In genomic region chr10:121996500-121996899, GRCm38 (mm10) we compare ENCODE assay signal across 20 mouse cellular contexts. TPM values are rescaled to one million over a fixed set of nuclear protein-coding genes. Genes with fewer than 3 reads are reported as not detected.
DNase-seq lines count a peak whose midpoint lies in the region; ATAC-seq and TF ChIP-seq lines count a peak whose summit lies in the region.
"Had no signal": no experiment of that assay in that cellular context is flagged by ENCODE, and none has a peak within 500 bp of the region (broad histone marks: within the 10 kb centered on the region; RNA-seq: fewer than 3 reads in every experiment).

No protein-coding gene starts in this region.

- no peaks in the 10 kb centered on the region for H3K27me3 ChIP-seq in forebrain, embryonic 15.5 days
- no peaks in the 10 kb centered on the region for H3K27me3 ChIP-seq in forebrain, embryonic 12.5 days
- H3K27me3 ChIP-seq in hindbrain, embryonic 11.5 days (ENCODE audit: control insufficient read depth, insufficient read depth, low read length), result no peaks in the 10 kb centered on the region
- no peaks in the 10 kb centered on the region for H3K27me3 ChIP-seq in midbrain, embryonic 10.5 days (ENCODE audit: low read depth, poor library complexity, severe bottlenecking)
- H3K27me3 ChIP-seq in neural tube, embryonic 12.5 days (replicated peaks), result no peaks in the 10 kb centered on the region
- H3K27me3 ChIP-seq in liver, postnatal 0 days (ENCODE audit: insufficient read depth, low read length), result no peaks in the 10 kb centered on the region
- H3K27me3 ChIP-seq in intestine, postnatal 0 days (replicated peaks; ENCODE audit: control insufficient read depth, insufficient read depth, low read length), result no peaks in the 10 kb centered on the region
- H3K27me3 ChIP-seq: liver, embryonic 15.5 days had no signal

- no peaks in the 10 kb centered on the region for H3K36me3 ChIP-seq in forebrain, embryonic 15.5 days
- H3K36me3 ChIP-seq in forebrain, embryonic 12.5 days (replicated peaks), result no peaks in the 10 kb centered on the region
- H3K36me3 ChIP-seq in hindbrain, embryonic 11.5 days (ENCODE audit: control insufficient read depth, insufficient read depth, low read length), result no peaks in the 10 kb centered on the region
- no peaks in the 10 kb centered on the region for H3K36me3 ChIP-seq in midbrain, embryonic 10.5 days
- no peaks in the 10 kb centered on the region for H3K36me3 ChIP-seq in neural tube, embryonic 12.5 days
- no peaks in the 10 kb centered on the region for H3K36me3 ChIP-seq in liver, postnatal 0 days (replicated peaks; ENCODE audit: insufficient read depth, low read length)
- H3K36me3 ChIP-seq in intestine, postnatal 0 days (ENCODE audit: control insufficient read depth, insufficient read depth), result no peaks in the 10 kb centered on the region
- H3K36me3 ChIP-seq: liver, embryonic 15.5 days had no signal

- no peak overlapping the region for H3K9ac ChIP-seq in forebrain, embryonic 15.5 days (replicated peaks)
- no peak overlapping the region for H3K9ac ChIP-seq in forebrain, embryonic 12.5 days
- H3K9ac ChIP-seq in hindbrain, embryonic 11.5 days (ENCODE audit: low read depth, low read length), result no peak overlapping the region
- no peak overlapping the region for H3K9ac ChIP-seq in neural tube, embryonic 12.5 days
- no peak overlapping the region for H3K9ac ChIP-seq in liver, postnatal 0 days (replicated peaks)
- H3K9ac ChIP-seq in intestine, postnatal 0 days (ENCODE audit: low read depth, low read length), result no peak overlapping the region
- H3K9ac ChIP-seq: liver, embryonic 15.5 days had no signal

- H3K4me1 ChIP-seq in forebrain, embryonic 15.5 days, result peaks cover 7% of the 10 kb centered on the region
- peaks cover 19% of the 10 kb centered on the region for H3K4me1 ChIP-seq in forebrain, embryonic 12.5 days
- H3K4me1 ChIP-seq in hindbrain, embryonic 11.5 days (replicated peaks; ENCODE audit: control insufficient read depth, insufficient read depth, low read length), result no peaks in the 10 kb centered on the region
- peaks cover 70% of the 10 kb centered on the region for H3K4me1 ChIP-seq in midbrain, embryonic 10.5 days
- H3K4me1 ChIP-seq in neural tube, embryonic 12.5 days, result peaks cover 31% of the 10 kb centered on the region
- no peaks in the 10 kb centered on the region for H3K4me1 ChIP-seq in liver, postnatal 0 days (ENCODE audit: insufficient read depth)
- H3K4me1 ChIP-seq in intestine, postnatal 0 days (replicated peaks; ENCODE audit: control insufficient read depth, insufficient read depth, low read length), result no peaks in the 10 kb centered on the region
- H3K4me1 ChIP-seq: megakaryocyte, embryonic 14.5 days had no signal

- no peak for TF ChIP-seq EP300 in liver, postnatal 0 days (IDR thresholded peaks at IDR 0.05; ENCODE audit: low read depth)

- 40% methylated on average over 4 of the region's 4 CpGs for WGBS in forebrain, embryonic 15.5 days
- 41% methylated on average over 4 of the region's 4 CpGs for WGBS in forebrain, embryonic 12.5 days
- WGBS in hindbrain, embryonic 11.5 days, result 36% methylated on average over 4 of the region's 4 CpGs
- WGBS in midbrain, embryonic 10.5 days, result 23% methylated on average over 4 of the region's 4 CpGs
- 27% methylated on average over 4 of the region's 4 CpGs for WGBS in neural tube, embryonic 12.5 days
- 80% methylated on average over 4 of the region's 4 CpGs for WGBS in liver, postnatal 0 days (ENCODE audit: insufficient replicate concordance)
- 78% methylated on average over 4 of the region's 4 CpGs for WGBS in intestine, postnatal 0 days

- DNase-seq in hindbrain, embryonic 11.5 days (ENCODE audit: low spot score), result peak; percentile 60
- peak; percentile 70 for DNase-seq in midbrain, embryonic 10.5 days (ENCODE audit: low spot score)
- no peak for DNase-seq in liver, postnatal 0 days
- no peak for DNase-seq in c-Kit-positive CD71-positive TER-119-positive erythroid progenitor cells, embryonic 14.5 days (ENCODE audit: low spot score)
- DNase-seq: adrenal gland, postnatal 10 days; B cell, adult 2 months; cerebellum, adult 9-11 months; heart, adult 18-20 months; heart, postnatal 4 days; kidney, adult 11 months; kidney, postnatal 14 days; lung, postnatal 14 days; retina, postnatal 1 day; thymus, adult 18-20 months had no signal

- ATAC-seq in forebrain, embryonic 15.5 days (replicated peaks), result no peak
- no peak for ATAC-seq in forebrain, embryonic 12.5 days (ENCODE audit: low FRiP score)
- ATAC-seq in hindbrain, embryonic 11.5 days (ENCODE audit: low FRiP score), result no peak
- ATAC-seq in neural tube, embryonic 12.5 days (ENCODE audit: low FRiP score, low read depth), result 0 out of 2 replicates have a peak, but pooled peaks have one; percentile 49
- ATAC-seq in liver, postnatal 0 days, result no peak
- ATAC-seq in intestine, postnatal 0 days, result no peak

- peak overlapping the region; percentile 19; the same call in 1 of the 2 replicates for H3K27ac ChIP-seq in forebrain, embryonic 15.5 days (replicated peaks)
- H3K27ac ChIP-seq in forebrain, embryonic 12.5 days, result no peak overlapping the region
- no peak overlapping the region for H3K27ac ChIP-seq in hindbrain, embryonic 11.5 days (ENCODE audit: low read depth, low read length)
- peak overlapping the region; percentile 70 for H3K27ac ChIP-seq in midbrain, embryonic 10.5 days (replicated peaks)
- no peak overlapping the region for H3K27ac ChIP-seq in neural tube, embryonic 12.5 days
- H3K27ac ChIP-seq in liver, postnatal 0 days (ENCODE audit: low read depth), result no peak overlapping the region
- H3K27ac ChIP-seq in intestine, postnatal 0 days (ENCODE audit: low read depth, low read length), result no peak overlapping the region
- H3K27ac ChIP-seq: liver, embryonic 15.5 days had no signal

- no peak overlapping the region for H3K4me3 ChIP-seq in forebrain, embryonic 15.5 days
- no peak overlapping the region for H3K4me3 ChIP-seq in forebrain, embryonic 12.5 days (replicated peaks)
- H3K4me3 ChIP-seq in hindbrain, embryonic 11.5 days (ENCODE audit: low read depth, low read length), result no peak overlapping the region
- H3K4me3 ChIP-seq in midbrain, embryonic 10.5 days, result peak overlapping the region; percentile 17; the same call in 1 of the 2 replicates
- H3K4me3 ChIP-seq in neural tube, embryonic 12.5 days, result no peak overlapping the region
- H3K4me3 ChIP-seq in liver, postnatal 0 days (ENCODE audit: low read depth, low read length), result no peak overlapping the region
- no peak overlapping the region for H3K4me3 ChIP-seq in intestine, postnatal 0 days (ENCODE audit: low read depth, low read length)
- H3K4me3 ChIP-seq: liver, embryonic 15.5 days; megakaryocyte, embryonic 14.5 days had no signal

- TF ChIP-seq CTCF in liver, postnatal 0 days (IDR thresholded peaks at IDR 0.05; ENCODE audit: low read depth), result no peak
- TF ChIP-seq CTCF in intestine, postnatal 0 days (IDR thresholded peaks at IDR 0.05; ENCODE audit: low read depth), result no peak

- H3K4me2 ChIP-seq in forebrain, embryonic 15.5 days (replicated peaks), result no peak overlapping the region
- no peak overlapping the region for H3K4me2 ChIP-seq in forebrain, embryonic 12.5 days
- no peak overlapping the region for H3K4me2 ChIP-seq in hindbrain, embryonic 11.5 days (replicated peaks; ENCODE audit: low read depth, low read length)
- H3K4me2 ChIP-seq in neural tube, embryonic 12.5 days (replicated peaks), result no peak overlapping the region
- no peak overlapping the region for H3K4me2 ChIP-seq in liver, postnatal 0 days (ENCODE audit: low read depth, low read length)
- no peak overlapping the region for H3K4me2 ChIP-seq in intestine, postnatal 0 days (replicated peaks; ENCODE audit: low read depth)
- H3K4me2 ChIP-seq: liver, embryonic 15.5 days had no signal

- no peaks in the 10 kb centered on the region for H3K9me3 ChIP-seq in forebrain, embryonic 15.5 days
- H3K9me3 ChIP-seq in forebrain, embryonic 12.5 days, result no peaks in the 10 kb centered on the region
- H3K9me3 ChIP-seq in hindbrain, embryonic 11.5 days (ENCODE audit: control insufficient read depth, low read length), result no peaks in the 10 kb centered on the region
- H3K9me3 ChIP-seq in midbrain, embryonic 10.5 days (replicated peaks), result no peaks in the 10 kb centered on the region
- H3K9me3 ChIP-seq in neural tube, embryonic 12.5 days, result no peaks in the 10 kb centered on the region
- H3K9me3 ChIP-seq in liver, postnatal 0 days (ENCODE audit: low read length), result no peaks in the 10 kb centered on the region
- no peaks in the 10 kb centered on the region for H3K9me3 ChIP-seq in intestine, postnatal 0 days (ENCODE audit: control insufficient read depth)
- H3K9me3 ChIP-seq: liver, embryonic 15.5 days had no signal

RNA-seq across cellular contexts. Expression of gene Srgap1, which starts 50.6 kb away (rescaled TPM):
- polyA plus RNA-seq in forebrain, embryonic 15.5 days (2015; fragmentation: Nextera tagmentation; extraction: Ambion mirVana), result 31.9 and 34.7 TPM in 2 replicates
- 20.7 and 22.2 TPM in 2 replicates for polyA plus RNA-seq in forebrain, embryonic 12.5 days (2016; fragmentation: Nextera tagmentation; extraction: Ambion mirVana)
- 15.8 and 26.5 TPM in 2 replicates for polyA plus RNA-seq in hindbrain, embryonic 11.5 days (2014; fragmentation: Nextera tagmentation; extraction: Ambion mirVana)
- polyA plus RNA-seq in midbrain, embryonic 10.5 days (2016; fragmentation: Nextera tagmentation; extraction: Ambion mirVana), result 11.5 and 12.4 TPM in 2 replicates
- polyA plus RNA-seq in neural tube, embryonic 12.5 days (2016; fragmentation: Nextera tagmentation; extraction: Ambion mirVana), result 27.5 and 31.8 TPM in 2 replicates
- 0.90 and 0.96 TPM in 2 replicates for polyA plus RNA-seq in liver, postnatal 0 days (2015; fragmentation: Nextera tagmentation; extraction: Ambion mirVana)
- 2.6 and 3.3 TPM in 2 replicates for polyA plus RNA-seq in intestine, postnatal 0 days (2015; fragmentation: Nextera tagmentation; extraction: Ambion mirVana)

Comparison
In these comparisons a context has a peak if more than half of its experiments do, and no peak if none do; other contexts are left out.
1. H3K27ac ChIP-seq: peak in forebrain, embryonic 15.5 days (single experiment) and midbrain, embryonic 10.5 days (single experiment); none in forebrain, embryonic 12.5 days (single experiment), hindbrain, embryonic 11.5 days (single experiment), neural tube, embryonic 12.5 days (single experiment), liver, postnatal 0 days (single experiment) and intestine, postnatal 0 days (single experiment).
2. DNase-seq: peak in hindbrain, embryonic 11.5 days (single experiment) and midbrain, embryonic 10.5 days (single experiment); none in liver, postnatal 0 days (single experiment) and c-Kit-positive CD71-positive TER-119-positive erythroid progenitor cells, embryonic 14.5 days (single experiment).